Mouse (Mus musculus): Measurements from ENCODE around the gene Lrguk.

The Lrguk gene

GRCm38 (mm10) chr6:34149066-34149465 lies 119.8 kb downstream of the Lrguk start:
- DNase-seq, result no peak

GRCm38 (mm10) chr6:34149821-34150220 lies 120.6 kb downstream of the Lrguk start:
- no peak for DNase-seq

- peak; percentile 56 for DNase-seq
Measured at GRCm38 (mm10) chr6:34153069-34154052, 124.1 kb downstream of the Lrguk start.

- peak; percentile 77 for DNase-seq
Measured at GRCm38 (mm10) chr6:34154202-34154601, 125.0 kb downstream of the Lrguk start.

GRCm38 (mm10) chr6:34155137-34155804 lies 126.0 kb downstream of the Lrguk start:
- DNase-seq, result peak; percentile 45

GRCm38 (mm10) chr6:34156057-34156456 lies 126.8 kb downstream of the Lrguk start:
- peak; percentile 56 for DNase-seq

- DNase-seq, result no peak
Measured at GRCm38 (mm10) chr6:34156841-34157748, 127.8 kb downstream of the Lrguk start.

GRCm38 (mm10) chr6:34159998-34160815 lies 131.0 kb downstream of the Lrguk start:
- DNase-seq, result no peak

GRCm38 (mm10) chr6:34160816-34161310 lies 131.6 kb downstream of the Lrguk start:
- DNase-seq, result no peak

GRCm38 (mm10) chr6:34161511-34161910 lies 132.3 kb downstream of the Lrguk start:
- no peak for DNase-seq

GRCm38 (mm10) chr6:34162607-34163006 lies 133.4 kb downstream of the Lrguk start:
- no peak for DNase-seq

GRCm38 (mm10) chr6:34163014-34163413 lies 133.8 kb downstream of the Lrguk start:
- DNase-seq, result no peak

GRCm38 (mm10) chr6:34168834-34169233 lies 139.6 kb downstream of the Lrguk start:
- no peak for DNase-seq

GRCm38 (mm10) chr6:34170844-34171494 lies 141.7 kb downstream of the Lrguk start:
- DNase-seq, result no peak

GRCm38 (mm10) chr6:34171748-34172457 lies 142.7 kb downstream of the Lrguk start:
- no peak for DNase-seq

GRCm38 (mm10) chr6:34173251-34173650 lies 144.0 kb downstream of the Lrguk start:
- DNase-seq, result no peak

GRCm38 (mm10) chr6:34174715-34175114 lies 145.5 kb downstream of the Lrguk start:
- DNase-seq, result no peak

GRCm38 (mm10) chr6:34176111-34176863 lies 147.0 kb downstream of the Lrguk start:
- DNase-seq, result no peak

GRCm38 (mm10) chr6:34176864-34177247 lies 147.6 kb downstream of the Lrguk start, which contains the start of gene Slc35b4:
Gene Slc35b4 (minus strand): TSS chr6:34177111.
- DNase-seq, result peak; percentile 96

GRCm38 (mm10) chr6:34179007-34179406 lies 149.8 kb downstream of the Lrguk start:
- peak; percentile 54 for DNase-seq

Data from kidney, postnatal 10 days (tissue).